Mouse (Mus musculus) CH12.LX (cell line): ENCODE measurements around the gene Klk1b4. TPM values are rescaled to one million over a fixed set of nuclear protein-coding genes. Genes with fewer than 3 reads are reported as not detected.
A peak's percentile ranks its signal among the peaks of the same experiment; 100 is the strongest.

Source experiments
- DNase-seq: peaks from one replicate; pipeline ENCODE4 v3.0.0-alpha.2; 2013; ENCODE audit errors: extremely low read depth
- H3K27ac ChIP-seq: 2 replicates; pipeline ENCODE4 v1.5.1; 2012; ENCODE audit warnings: low read depth, mild to moderate bottlenecking, control low read depth, moderate library complexity; ENCODE audit not compliant: insufficient read depth
- H3K27me3 ChIP-seq: replicated peaks from 2 replicates; pipeline ENCODE3; 2012; ENCODE audit warnings: inconsistent platforms
- H3K36me3 ChIP-seq, 2 experiments: replicated peaks in 1 of 2; 2 replicates each; pipeline versions ENCODE3 to v1.6.1; 2012; ENCODE audit warnings: inconsistent platforms in 1 of 2, low read length in 1 of 2, mild to moderate bottlenecking in 1 of 2, mixed read lengths in 1 of 2, moderate library complexity in 1 of 2; ENCODE audit not compliant: control insufficient read depth in 1 of 2, insufficient read depth in 1 of 2
- H3K4me1 ChIP-seq, 2 experiments: 2 replicates each; pipeline ENCODE4 v1.6.1; 2012; ENCODE audit warnings: inconsistent platforms in 1 of 2, moderate library complexity in 1 of 2; ENCODE audit not compliant: insufficient read depth in 2 of 2, control insufficient read depth in 1 of 2
- H3K4me2 ChIP-seq: 2 replicates; pipeline ENCODE4 v1.6.1; 2012; ENCODE audit warnings: low read depth, mild to moderate bottlenecking, control low read depth; ENCODE audit not compliant: poor library complexity, insufficient read depth, severe bottlenecking
- H3K4me3 ChIP-seq, 3 experiments: fragments of 150-350 bp in 1 of 3; sonication (generic) in 1 of 3; replicated peaks in 1 of 3; 2 replicates each; pipeline versions ENCODE3 to v1.5.1; 2011 to 2012; ENCODE audit warnings: low read depth in 2 of 3, low read length in 2 of 3, mild to moderate bottlenecking in 2 of 3, moderate library complexity in 2 of 3, control low read depth in 1 of 3, improper control_type of control experiment in 1 of 3, inconsistent platforms in 1 of 3, mixed read lengths in 1 of 3; ENCODE audit not compliant: poor library complexity in 1 of 3
- H3K79me2 ChIP-seq: replicated peaks from 2 replicates; pipeline ENCODE4 v1.6.1; 2012; ENCODE audit warnings: mild to moderate bottlenecking, moderate library complexity; ENCODE audit not compliant: control insufficient read depth, poor library complexity, insufficient read depth, severe bottlenecking; ENCODE audit errors: extremely low read depth
- H3K9ac ChIP-seq: 2 replicates; pipeline ENCODE4 v1.6.1; 2012; ENCODE audit warnings: low read depth, mild to moderate bottlenecking, control low read depth, moderate library complexity; ENCODE audit not compliant: insufficient read depth
- H3K9me3 ChIP-seq: replicated peaks from 2 replicates; pipeline ENCODE3; 2012; ENCODE audit warnings: low read length, inconsistent platforms, mixed read lengths
- CHD2 ChIP-seq: IDR thresholded peaks from 2 replicates; pipeline ENCODE4 v1.6.1; 2011; ENCODE audit warnings: low read length, improper control_type of control experiment
- CTCF ChIP-seq, 2 experiments: IDR thresholded peaks in 1 of 2; conservative IDR thresholded peaks in 1 of 2; 2 replicates each; pipeline ENCODE4 v1.5.1; 2011 to 2012; ENCODE audit warnings: low read depth in 2 of 2, low read length in 2 of 2, improper control_type of control experiment in 1 of 2, inconsistent platforms in 1 of 2, mild to moderate bottlenecking in 1 of 2, moderate library complexity in 1 of 2
- ELF1 ChIP-seq: IDR thresholded peaks from 2 replicates; pipeline ENCODE4 v1.6.1; 2014; ENCODE audit warnings: low read depth, mild to moderate bottlenecking, inconsistent platforms, low read length, improper control_type of control experiment
- IRF4 ChIP-seq: IDR thresholded peaks from 2 replicates; pipeline ENCODE4 v1.6.1; 2014; ENCODE audit warnings: low read depth, mild to moderate bottlenecking, inconsistent platforms, low read length, improper control_type of control experiment
- JUN ChIP-seq: IDR thresholded peaks from 2 replicates; pipeline ENCODE4 v1.6.1; 2011; ENCODE audit warnings: low read depth, mild to moderate bottlenecking, low read length, improper control_type of control experiment, moderate library complexity; ENCODE audit not compliant: insufficient read depth
- MAX ChIP-seq: IDR thresholded peaks from 2 replicates; pipeline ENCODE4 v1.6.1; 2011; ENCODE audit warnings: low read length, improper control_type of control experiment
- MAZ ChIP-seq: IDR thresholded peaks from 2 replicates; pipeline ENCODE4 v1.6.1; 2012; ENCODE audit warnings: low read depth, mild to moderate bottlenecking, inconsistent platforms, low read length, improper control_type of control experiment, moderate library complexity
- MXI1 ChIP-seq: IDR thresholded peaks from 2 replicates; pipeline ENCODE4 v1.6.1; 2011; ENCODE audit warnings: mild to moderate bottlenecking, low read depth, low read length, improper control_type of control experiment
- MYC ChIP-seq: IDR thresholded peaks from 2 replicates; pipeline ENCODE4 v1.6.1; 2011; ENCODE audit warnings: low read depth, mild to moderate bottlenecking, improper control_type of control experiment, low read length
- POLR2A ChIP-seq: IDR thresholded peaks from 2 replicates; pipeline ENCODE4 v1.6.1; 2011; ENCODE audit warnings: low read depth, mild to moderate bottlenecking, improper control_type of control experiment, low read length
- SIN3A ChIP-seq: IDR thresholded peaks from 2 replicates; pipeline ENCODE4 v1.6.1; 2012; ENCODE audit warnings: low read length, improper control_type of control experiment, inconsistent platforms
- TBP ChIP-seq: conservative IDR thresholded peaks from 2 replicates; pipeline ENCODE4 v1.6.1; 2011; ENCODE audit warnings: low read depth, low read length, improper control_type of control experiment
- ZC3H11A ChIP-seq: IDR thresholded peaks from 2 replicates; pipeline ENCODE4 v1.6.1; 2012; ENCODE audit warnings: low read depth, mild to moderate bottlenecking, inconsistent platforms, low read length, improper control_type of control experiment
- ZKSCAN1 ChIP-seq: IDR thresholded peaks from 2 replicates; pipeline ENCODE4 v1.6.1; 2012; ENCODE audit warnings: low read depth, inconsistent platforms, low read length, improper control_type of control experiment, borderline replicate concordance
- ZNF384 ChIP-seq: IDR thresholded peaks from 2 replicates; pipeline ENCODE4 v1.6.1; 2012; ENCODE audit warnings: low read depth, low read length, improper control_type of control experiment, inconsistent platforms
- dilution Hi-C: fragments of 300-500 bp; cut with MboI; formaldehyde crosslinking; loops from 2 replicates; pipeline ENCODE4 v1.14.3; 2020; ENCODE audit warnings: low sequenced_read_pairs; ENCODE audit not compliant: extremely low pct_unique_long_range_greater_than_20kb, extremely low pct_ligation_motif_present
- in situ Hi-C: fragments of 300-500 bp; cut with MboI; formaldehyde crosslinking; loops from 3 replicates; pipeline ENCODE4 v1.14.3; 2019; ENCODE audit warnings: low sequenced_read_pairs, low pct_ligation_motif_present, low pct_unique_long_range_greater_than_20kb, mixed read lengths
- polyA plus RNA-seq: library from polyadenylated mRNA; unstranded; fragments of >175 nt; gene quantifications from 2 replicates; pipeline ENCODE4 v1.2.1, GENCODE M21; 2012; ENCODE audit warnings: low read depth; ENCODE audit not compliant: insufficient read length
- total RNA-seq, 2 experiments: library from RNA; depleted of rRNA; stranded (reverse); fragments of 300-350 nt in 1 of 2; fragments of >200 nt in 1 of 2; gene quantifications; 2 replicates each; pipeline ENCODE4 v1.2.3; 2012 to 2014

Gene Klk1b4
- total and polyA plus RNA-seq, 3 experiments: not detected

DNA sequence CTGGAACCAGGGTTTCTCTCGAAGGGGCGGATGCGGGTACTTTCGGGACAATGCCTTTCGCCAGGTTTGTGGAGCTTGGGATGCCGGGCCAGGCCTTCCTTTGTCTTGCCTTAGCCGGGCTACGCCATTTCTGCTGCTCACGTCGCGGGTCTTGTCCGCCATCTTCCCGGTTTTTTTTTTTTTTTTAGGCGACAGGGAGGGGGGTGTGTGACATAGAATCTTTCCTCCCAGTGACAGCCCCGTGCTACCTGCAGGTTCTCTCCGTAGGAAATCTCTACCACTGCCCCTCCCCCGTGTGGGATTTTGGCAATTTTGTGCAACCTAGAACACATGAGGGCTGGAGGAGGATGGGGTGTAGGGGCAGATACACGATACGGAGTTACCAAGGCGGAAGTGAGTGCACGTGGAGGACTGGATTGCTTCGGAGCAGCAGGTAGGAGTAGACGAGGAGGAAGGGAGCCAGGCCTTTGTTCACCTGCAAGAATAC lies 39.8 kb downstream of the Klk1b4 start:
- Histone ChIP-seq H3K79me2 (peaks cover 18% of the 10 kb centered on the region), H3K9ac (peak overlapping the region; percentile 79), H3K36me3 (peaks cover 26 to 34% of the 10 kb centered on the region in 2 experiments), H3K27me3 (no peaks in the 10 kb centered on the region)
- TF ChIP-seq JUN (no peak), ELF1 (peak; percentile 58; the same call in 1 of the 2 replicates), CHD2 (no peak), SIN3A (peak; percentile 9; the same call in 1 of the 2 replicates), MAZ (no peak), MXI1 (peak; percentile 83; the same call in 1 of the 2 replicates), ZNF384 (peak; percentile 91), POLR2A (no peak), MAX (peak; percentile 82), MYC (peak; percentile 94)
- TF ChIP-seq, all 38 proteins: peak for 6
- no peaks in the 10 kb centered on the region for H3K9me3 ChIP-seq
- in situ Hi-C loops: no loop called here
- peak overlapping the region; percentile 79 for H3K4me2 ChIP-seq
- peak; percentile 60 for DNase-seq
- peak overlapping the region; percentile 66 to 99 (median 91) for H3K4me3 ChIP-seq
- H3K27ac ChIP-seq: peak overlapping the region; percentile 43
- H3K4me1 ChIP-seq: peaks cover 8 to 46% of the 10 kb centered on the region in 2 experiments
- dilution Hi-C loops: no loop called here

DNA sequence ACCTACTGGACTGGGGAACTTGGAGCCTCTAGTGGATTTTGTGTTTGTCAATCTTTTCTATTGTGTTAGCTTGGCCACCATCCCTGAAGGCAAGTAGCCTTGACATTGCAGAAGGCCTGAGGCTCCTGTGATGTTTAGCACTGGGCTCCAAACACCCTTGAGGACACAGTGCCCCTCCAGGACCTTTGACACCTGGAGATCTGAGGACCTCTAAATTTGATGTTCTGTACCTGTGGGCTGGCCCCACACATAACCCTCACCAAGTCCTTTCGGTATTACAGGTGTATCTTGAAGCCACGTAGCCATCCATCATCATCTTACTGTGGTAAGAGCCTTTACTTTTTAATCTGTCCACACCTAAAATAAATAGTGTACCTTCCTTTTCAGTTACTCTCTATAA lies 40.7 kb downstream of the Klk1b4 start:
- Histone ChIP-seq H3K9ac (peak overlapping the region; percentile 79; the same call in 1 of the 2 replicates), H3K4me1 (peaks cover 8 to 48% of the 10 kb centered on the region in 2 experiments), H3K27me3 (no peaks in the 10 kb centered on the region), H3K4me2 (peak overlapping the region; percentile 79), H3K27ac (no peak overlapping the region), H3K36me3 (peaks cover 33 to 44% of the 10 kb centered on the region in 2 experiments), H3K79me2 (peaks cover 18% of the 10 kb centered on the region), H3K9me3 (no peaks in the 10 kb centered on the region), H3K4me3 (peak overlapping the region in 2 of 3 experiments; percentile 11 to 99)
- in situ Hi-C loops (no loop called here), dilution Hi-C loops (no loop called here)
- TF ChIP-seq MXI1: no peak
- TF ChIP-seq ZC3H11A: no peak
- TF ChIP-seq IRF4: no peak
- TF ChIP-seq SIN3A: no peak
- TF ChIP-seq CTCF (conservative IDR thresholded peaks at IDR 0.05 in 1 of 2, IDR thresholded peaks at IDR 0.05 in 1 of 2; ENCODE audit: low read depth in 2 of 2, low read length in 2 of 2): no peak
- no peak for TF ChIP-seq ZKSCAN1
- no peak for TF ChIP-seq POLR2A
- TF ChIP-seq TBP: no peak
- no peak for DNase-seq
